Mouse (Mus musculus) left cerebral cortex, adult 8-10 months (tissue): ENCODE data around the gene Plau. TPM values are rescaled to one million over a fixed set of nuclear protein-coding genes. Genes with fewer than 3 reads are reported as not detected.

Experiments used
- DNase-seq, 2 experiments: peaks; one replicate each; pipeline ENCODE4 v3.0.0; 2022; ENCODE audit warnings: low spot score in 2 of 2
- total RNA-seq, 4 experiments: library from RNA; stranded (reverse); gene quantifications; 2 replicates each; pipeline ENCODE4 v1.2.4; 2022

The Plau gene
- total RNA-seq, 4 experiments from 2014 or later: 6.6 to 19.8 (median 10.3) TPM

- DNase-seq: no peak
These were observed 7.7 kb downstream of the Plau start for GRCm38 (mm10) chr14:20844126-20844525.

DNA sequence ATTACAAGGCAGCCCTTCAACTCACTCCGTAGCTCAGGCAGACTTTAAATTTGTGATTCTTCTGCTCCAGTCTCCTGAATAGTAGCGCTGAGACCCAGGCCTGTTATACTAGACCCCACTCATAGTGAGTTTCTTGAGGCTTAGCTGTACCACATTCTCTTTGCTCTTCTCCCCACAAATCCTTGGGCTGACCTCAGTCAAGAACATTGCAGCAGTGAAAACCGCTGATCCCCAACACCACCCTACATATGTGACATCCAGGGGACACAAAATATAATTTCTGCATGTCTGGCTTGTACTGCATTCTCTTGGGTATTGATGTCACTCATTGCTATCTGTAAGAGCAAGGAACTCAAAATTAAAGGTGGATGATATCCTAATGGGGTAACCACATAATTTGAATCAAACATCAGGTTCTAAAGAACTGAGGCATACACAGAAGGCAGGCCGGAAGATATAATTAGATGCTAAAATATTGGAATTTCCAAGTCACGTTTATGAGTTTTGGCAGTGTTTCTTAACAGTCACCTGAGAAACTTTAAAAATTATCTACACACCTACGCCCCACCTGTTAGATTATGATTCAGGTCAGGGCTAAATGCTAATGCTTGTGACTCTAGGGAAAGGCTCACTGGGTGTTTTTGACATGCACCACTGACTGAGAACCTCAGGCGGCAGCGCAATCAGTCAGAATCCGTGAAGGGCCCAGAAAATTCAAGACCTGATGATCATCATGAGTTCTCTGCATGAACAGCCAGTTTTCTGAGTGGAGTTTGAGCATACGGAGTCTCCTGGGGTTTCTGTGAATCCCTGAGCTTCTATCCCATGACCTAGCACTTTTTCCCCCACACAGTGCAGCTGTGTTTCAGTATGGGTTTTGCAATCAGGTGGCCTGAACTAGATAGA lies 8.5 kb downstream of the Plau start:
- DNase-seq: no peak

GRCm38 (mm10) chr14:20845577-20846088 lies 9.2 kb downstream of the Plau start:
- no peak for DNase-seq

DNA sequence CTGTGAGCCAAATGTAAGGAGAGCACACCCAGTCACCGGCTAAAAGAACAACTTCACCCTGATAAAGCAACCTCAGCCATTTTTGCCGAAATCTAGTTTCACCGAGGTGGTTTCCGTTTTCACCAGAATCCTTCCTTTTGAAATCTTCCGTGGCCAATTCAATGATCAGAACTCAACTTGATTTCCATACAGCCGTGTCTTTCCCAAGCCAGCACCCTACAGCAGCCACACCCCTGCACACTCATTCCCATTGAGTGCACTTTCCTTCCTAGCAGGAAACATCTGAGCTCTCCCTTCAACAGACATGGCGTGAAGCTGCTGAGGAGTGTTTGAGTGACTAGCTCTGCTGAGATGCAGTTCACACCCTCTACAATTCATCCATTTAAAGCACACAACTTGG lies 9.8 kb downstream of the Plau start:
- no peak for DNase-seq

GRCm38 (mm10) chr14:20847637-20848129 lies 11.2 kb downstream of the Plau start:
- DNase-seq: no peak

DNA sequence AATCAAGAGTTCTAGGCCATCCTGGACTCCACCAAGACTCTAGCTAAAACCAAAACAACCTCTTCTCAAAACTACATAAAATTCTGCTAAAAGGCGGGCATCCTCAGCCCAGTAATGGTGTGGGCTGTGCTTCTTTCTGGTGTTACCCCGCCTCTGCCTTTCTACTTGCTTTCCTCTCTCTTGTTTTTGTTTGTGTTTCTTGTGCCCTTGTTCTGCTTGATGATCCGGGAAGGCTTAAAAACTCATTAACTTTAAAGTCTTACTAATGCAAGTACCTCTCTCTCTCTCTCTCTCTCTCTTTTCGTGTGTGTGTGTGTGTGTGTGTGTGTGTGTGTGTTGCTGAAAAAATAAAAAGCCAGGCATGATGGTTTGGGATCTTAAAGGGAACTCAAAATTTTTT lies 13.3 kb downstream of the Plau start:
- no peak for DNase-seq

DNA sequence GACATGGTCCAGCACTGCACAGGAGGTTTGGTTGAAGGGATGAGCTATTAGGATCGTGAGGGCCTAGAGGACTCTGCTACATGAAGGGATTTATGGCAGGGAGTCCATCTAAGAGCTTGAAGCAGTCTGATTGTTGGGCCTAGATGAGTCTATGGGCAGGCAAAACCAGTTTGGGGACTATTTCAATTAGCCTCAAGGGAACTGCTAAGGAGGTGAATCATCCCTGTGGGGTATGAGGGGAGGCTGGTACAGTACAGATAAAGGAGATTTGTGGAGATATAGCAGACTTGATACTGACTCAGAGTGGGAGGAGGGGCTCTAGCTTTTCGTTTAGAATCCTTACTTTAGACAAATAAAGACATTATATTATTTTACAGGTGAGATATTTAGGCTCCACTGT lies 14.0 kb downstream of the Plau start:
- no peak for DNase-seq

- no peak for DNase-seq
These were observed 15.3 kb downstream of the Plau start for GRCm38 (mm10) chr14:20851776-20852175.

DNA sequence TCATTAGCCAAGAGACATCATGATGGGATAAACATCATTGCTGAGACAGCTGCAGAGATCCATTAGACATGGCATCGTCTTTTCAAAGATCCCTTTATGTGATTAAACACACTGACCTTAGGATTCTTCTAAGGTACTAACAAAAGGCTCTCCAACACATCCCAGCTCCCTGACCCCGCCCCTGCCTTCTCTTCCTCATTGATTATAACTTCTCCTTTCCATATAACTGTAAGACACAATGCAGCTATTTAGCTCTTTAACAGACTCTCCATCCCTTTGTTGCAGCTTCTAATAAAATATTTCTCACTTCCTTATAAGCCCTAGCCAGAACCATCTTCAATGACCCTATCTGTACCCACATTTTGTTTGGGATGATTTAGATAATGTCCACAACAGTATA lies 24.7 kb downstream of the Plau start:
- DNase-seq: no peak

GRCm38 (mm10) chr14:20861559-20861958 lies 25.1 kb downstream of the Plau start:
- DNase-seq: no peak

GRCm38 (mm10) chr14:20863306-20864065 lies 27.0 kb downstream of the Plau start:
- DNase-seq: no peak

- DNase-seq: no peak
These were observed 27.7 kb downstream of the Plau start for GRCm38 (mm10) chr14:20864192-20864591.

DNA sequence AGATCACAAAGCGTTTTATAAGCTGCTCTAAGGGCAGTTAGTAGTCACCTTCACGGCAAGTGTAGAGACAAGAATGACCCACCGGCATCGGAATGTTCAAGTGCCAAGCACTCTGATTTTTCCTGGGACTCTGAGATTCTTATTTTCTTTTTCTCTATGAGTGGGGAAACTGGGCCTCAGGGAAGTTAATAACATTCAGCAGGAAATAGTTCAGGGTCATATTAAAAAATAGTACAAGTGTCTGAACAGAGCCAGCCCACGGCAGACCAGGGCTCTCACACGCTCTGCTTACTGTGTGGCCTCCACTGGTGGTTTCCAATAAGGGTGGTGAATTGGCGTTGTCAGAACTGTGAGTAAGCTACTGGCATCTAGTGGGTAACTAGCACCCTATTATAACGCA lies 29.1 kb downstream of the Plau start:
- no peak for DNase-seq

DNA sequence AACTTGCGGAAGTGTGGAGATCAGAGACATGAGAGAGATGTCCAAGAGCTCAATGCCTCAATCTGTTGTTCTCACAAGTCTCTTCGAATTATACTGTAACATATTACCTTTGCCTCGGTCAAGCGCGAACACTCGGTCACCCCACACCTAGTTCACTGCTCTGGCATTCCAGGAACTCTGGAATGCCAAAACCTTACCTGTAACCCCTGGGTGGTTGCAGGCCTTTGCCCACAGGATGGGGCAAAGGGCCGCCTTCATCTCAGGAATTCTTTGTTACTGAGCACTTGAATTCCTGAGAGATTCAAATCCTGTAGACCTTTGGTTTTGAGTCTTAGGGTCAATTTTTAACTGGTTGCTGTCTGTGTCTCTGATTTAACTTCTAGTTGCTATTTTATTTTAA lies 29.9 kb downstream of the Plau start:
- no peak for DNase-seq

GRCm38 (mm10) chr14:20870110-20870509 lies 33.6 kb downstream of the Plau start:
- DNase-seq: no peak

DNA sequence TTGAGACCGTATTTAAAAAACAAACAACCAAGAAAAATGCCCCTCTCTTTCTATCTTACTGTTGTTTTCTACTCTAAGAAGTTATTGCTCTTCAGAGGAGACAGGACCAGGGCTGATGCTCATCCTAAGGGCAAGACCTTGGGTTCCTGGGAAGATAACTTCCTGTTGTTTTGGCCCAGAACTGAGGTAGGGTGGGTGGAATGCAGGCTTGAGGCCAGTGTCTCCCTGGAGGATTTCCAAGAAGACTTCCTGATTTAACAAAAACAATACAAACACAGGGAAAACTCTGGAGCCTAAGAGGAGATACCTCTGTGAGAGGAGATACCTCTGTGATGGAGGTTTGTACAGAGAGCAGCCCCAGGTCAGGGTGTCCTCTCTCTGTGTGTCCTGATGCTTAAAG lies 35.0 kb downstream of the Plau start:
- no peak for DNase-seq

GRCm38 (mm10) chr14:20873307-20873706 lies 36.8 kb downstream of the Plau start:
- DNase-seq: peak; percentile 52 to 69

DNA sequence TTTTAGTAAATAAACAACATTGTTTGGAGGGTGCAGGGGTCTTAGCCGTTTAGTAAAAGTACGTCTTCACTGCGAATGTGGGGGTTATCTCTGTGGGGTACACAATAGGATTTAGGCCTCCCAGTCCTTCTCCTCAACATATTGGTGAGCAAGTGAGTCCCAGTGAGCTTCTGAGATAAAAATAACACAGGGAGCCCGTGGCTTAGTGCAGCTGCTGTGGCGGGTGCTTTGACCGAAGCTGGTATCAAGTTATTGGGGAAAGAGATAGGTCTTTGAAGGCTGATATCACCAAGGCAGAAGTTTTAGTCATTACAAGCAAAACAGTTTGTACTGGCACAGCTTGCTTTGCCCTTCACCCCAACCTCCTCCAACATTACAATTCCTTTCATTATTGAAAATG lies 37.5 kb downstream of the Plau start:
- DNase-seq: no peak

DNA sequence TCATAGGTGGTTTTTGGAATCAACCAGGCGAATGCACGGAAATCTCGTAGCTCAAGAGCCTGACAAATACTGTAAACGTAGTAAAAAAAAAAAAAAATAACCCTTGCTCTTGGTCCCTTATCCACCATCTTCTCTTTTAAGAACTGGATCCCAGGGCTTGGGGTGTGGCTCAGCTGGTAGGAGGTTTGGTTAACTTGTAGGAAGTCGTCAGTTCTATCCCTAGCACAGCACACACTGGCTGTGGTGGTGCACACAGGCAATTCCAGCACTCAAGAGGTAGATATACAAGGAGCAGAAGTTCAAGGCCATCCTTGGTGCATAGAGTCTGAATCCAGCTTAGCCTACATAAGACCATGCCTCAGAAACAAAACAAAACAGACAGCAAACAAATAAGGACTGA lies 48.2 kb downstream of the Plau start:
- no peak for DNase-seq

DNA sequence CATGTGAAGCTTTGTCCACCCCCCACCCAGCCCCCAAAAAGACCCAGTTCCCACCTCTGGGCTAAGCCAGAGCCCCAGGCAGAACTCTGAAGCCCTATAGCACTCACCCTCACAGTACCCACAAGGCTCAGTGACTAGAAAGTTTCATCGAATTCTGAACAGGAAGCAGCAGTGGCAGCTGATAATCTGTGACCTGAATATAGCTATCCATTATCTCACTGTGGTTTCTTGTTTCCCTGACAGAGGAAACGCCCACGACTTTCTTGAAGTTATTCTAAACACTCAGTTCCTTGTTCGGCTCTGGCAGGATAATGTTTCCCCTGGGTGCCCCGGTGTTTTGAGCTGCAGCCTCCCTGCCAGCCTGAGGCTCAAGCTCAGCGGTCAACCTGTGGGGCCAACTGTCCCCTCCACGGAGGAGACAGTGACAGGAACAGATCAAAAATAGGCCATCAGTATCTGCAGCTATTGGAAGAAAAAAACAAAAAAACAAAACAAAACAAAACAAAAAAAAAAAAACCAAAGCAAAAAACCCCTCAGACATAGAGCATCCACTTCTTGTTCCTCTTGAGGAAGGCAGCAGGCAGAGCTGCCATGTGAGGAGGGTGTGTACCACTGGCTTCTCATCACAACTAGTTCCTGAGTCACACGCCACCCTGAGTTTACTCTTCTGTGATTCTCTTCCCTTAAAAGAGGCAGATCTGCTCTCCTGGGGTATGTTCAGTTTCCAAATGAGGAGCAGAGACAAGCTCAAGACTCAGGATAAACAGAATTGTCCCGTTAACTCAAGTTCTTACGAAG lies 48.8 kb downstream of the Plau start:
- no peak for DNase-seq

DNA sequence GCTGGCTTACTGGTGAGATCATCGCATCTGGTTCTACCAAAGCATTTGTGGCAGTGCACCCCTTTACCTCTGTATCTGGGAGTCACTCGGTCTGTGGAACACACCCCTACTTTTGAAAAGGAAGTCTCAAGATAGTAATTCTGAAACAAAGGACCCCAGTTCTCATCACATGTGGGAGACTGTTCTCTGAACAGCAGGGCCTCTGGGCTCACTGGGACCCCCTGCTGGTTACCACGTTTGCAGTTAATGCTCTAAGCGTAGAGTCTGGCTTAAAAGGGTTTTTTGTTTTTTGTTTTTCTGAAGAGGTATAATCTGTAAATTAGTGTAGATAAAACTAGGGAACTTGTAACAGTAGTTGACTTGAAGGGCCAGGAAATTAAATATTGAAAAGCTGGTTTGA lies 49.8 kb downstream of the Plau start:
- DNase-seq: no peak
